Comparison of ENCODE assay signal across 25 mouse cellular contexts in genomic region chr5:41340581-41340980, GRCm38 (mm10).
DNase-seq lines count a peak whose midpoint lies in the region; ATAC-seq and TF ChIP-seq lines count a peak whose summit lies in the region.
"Had no signal": no experiment of that assay in that cellular context is flagged by ENCODE, and none has a peak within 500 bp of the region (broad histone marks: within the 10 kb centered on the region; RNA-seq: fewer than 3 reads in every experiment).

No protein-coding gene starts in this region.

- 35% methylated on average over 1 of the region's 1 CpGs for WGBS in lung, postnatal 0 days
- 85% methylated on average over 1 of the region's 1 CpGs for WGBS in kidney, embryonic 14.5 days

- no peak for ATAC-seq in lung, postnatal 0 days
- no peak for ATAC-seq in kidney, embryonic 14.5 days (ENCODE audit: low FRiP score, low TSS enrichment)
- ATAC-seq: activated CD4-positive, CD25-positive, alpha-beta regulatory T cell, adult 4 months; forebrain, embryonic 15.5 days had no signal

- H3K27ac ChIP-seq in lung, postnatal 0 days (ENCODE audit: low read length): no peak overlapping the region
- H3K27ac ChIP-seq in kidney, embryonic 14.5 days (ENCODE audit: low read depth, low read length): no peak overlapping the region
- H3K27ac ChIP-seq: embryonic facial prominence, embryonic 12.5 days; embryonic facial prominence, embryonic 15.5 days; forebrain, embryonic 12.5 days; forebrain, embryonic 15.5 days; heart, adult 2 months; heart, embryonic 10.5 days; heart, embryonic 13.5 days; hindbrain, embryonic 12.5 days; hindbrain, embryonic 15.5 days had no signal

- H3K36me3 ChIP-seq in lung, postnatal 0 days (ENCODE audit: insufficient read depth, low read length): no peaks in the 10 kb centered on the region
- H3K36me3 ChIP-seq in kidney, embryonic 14.5 days (ENCODE audit: control insufficient read depth, insufficient read depth, low read length): no peaks in the 10 kb centered on the region
- H3K36me3 ChIP-seq: embryonic facial prominence, embryonic 12.5 days; embryonic facial prominence, embryonic 15.5 days; forebrain, embryonic 12.5 days; forebrain, embryonic 15.5 days; heart, embryonic 10.5 days; heart, embryonic 13.5 days; hindbrain, embryonic 12.5 days; hindbrain, embryonic 15.5 days had no signal

- no peak for TF ChIP-seq EP300 in lung, postnatal 0 days (IDR thresholded peaks at IDR 0.05)

- H3K9me3 ChIP-seq in lung, postnatal 0 days (ENCODE audit: low read length): no peaks in the 10 kb centered on the region
- 0 out of 2 replicates have a peak, but pooled peaks cover 2% of the 10 kb centered on the region for H3K9me3 ChIP-seq in kidney, embryonic 14.5 days (ENCODE audit: control insufficient read depth, low read length)
- H3K9me3 ChIP-seq: embryonic facial prominence, embryonic 12.5 days; embryonic facial prominence, embryonic 15.5 days; forebrain, embryonic 12.5 days; forebrain, embryonic 15.5 days; heart, embryonic 10.5 days; heart, embryonic 13.5 days; hindbrain, embryonic 12.5 days; hindbrain, embryonic 15.5 days had no signal

- no peaks in the 10 kb centered on the region for H3K27me3 ChIP-seq in lung, postnatal 0 days (replicated peaks; ENCODE audit: insufficient read depth, low read length)
- H3K27me3 ChIP-seq in kidney, embryonic 14.5 days (ENCODE audit: control insufficient read depth, insufficient read depth, low read length): no peaks in the 10 kb centered on the region
- H3K27me3 ChIP-seq: embryonic facial prominence, embryonic 12.5 days; embryonic facial prominence, embryonic 15.5 days; forebrain, embryonic 12.5 days; forebrain, embryonic 15.5 days; heart, embryonic 13.5 days; hindbrain, embryonic 12.5 days; hindbrain, embryonic 15.5 days had no signal

- TF ChIP-seq CTCF in lung, postnatal 0 days (IDR thresholded peaks at IDR 0.05): no peak

- no peaks in the 10 kb centered on the region for H3K4me1 ChIP-seq in lung, postnatal 0 days (ENCODE audit: insufficient read depth, low read depth, low read length)
- H3K4me1 ChIP-seq in kidney, embryonic 14.5 days (ENCODE audit: control insufficient read depth, insufficient read depth, low read length): no peaks in the 10 kb centered on the region
- H3K4me1 ChIP-seq: embryonic facial prominence, embryonic 12.5 days; embryonic facial prominence, embryonic 15.5 days; forebrain, embryonic 12.5 days; forebrain, embryonic 15.5 days; heart, embryonic 10.5 days; heart, embryonic 13.5 days; hindbrain, embryonic 12.5 days; hindbrain, embryonic 15.5 days had no signal

- no peak overlapping the region for H3K4me2 ChIP-seq in lung, postnatal 0 days (replicated peaks; ENCODE audit: low read depth, low read length)
- H3K4me2 ChIP-seq in kidney, embryonic 14.5 days (replicated peaks; ENCODE audit: low read depth, low read length): no peak overlapping the region
- H3K4me2 ChIP-seq: embryonic facial prominence, embryonic 12.5 days; embryonic facial prominence, embryonic 15.5 days; forebrain, embryonic 12.5 days; forebrain, embryonic 15.5 days; heart, embryonic 13.5 days; hindbrain, embryonic 12.5 days; hindbrain, embryonic 15.5 days had no signal

- no peak overlapping the region for H3K9ac ChIP-seq in lung, postnatal 0 days (replicated peaks; ENCODE audit: low read depth)
- H3K9ac ChIP-seq in kidney, embryonic 14.5 days (ENCODE audit: low read depth, low read length): no peak overlapping the region
- H3K9ac ChIP-seq: embryonic facial prominence, embryonic 12.5 days; embryonic facial prominence, embryonic 15.5 days; forebrain, embryonic 12.5 days; forebrain, embryonic 15.5 days; heart, embryonic 13.5 days; hindbrain, embryonic 12.5 days; hindbrain, embryonic 15.5 days had no signal

- DNase-seq in lung, postnatal 14 days: peak; percentile 5
- DNase-seq in lung, postnatal 0 days (ENCODE audit: low spot score): no peak
- DNase-seq in brain, adult 2 months (ENCODE audit: low read depth, low spot score): peak; percentile 4
- peak; percentile 8 for DNase-seq in lung, postnatal 36 days
- DNase-seq in gastrocnemius, adult 8-10 months (ENCODE audit: low spot score in 2 of 2): no peak
- DNase-seq: adrenal gland, postnatal 10 days; adrenal gland, postnatal 36 days; cerebellum, adult 11 months; cerebellum, adult 2 months; cerebellum, adult 9-11 months; cerebellum, postnatal 25 days; gastrocnemius, postnatal 10 days; gastrocnemius, postnatal 36 days; heart, adult 2 months; heart, postnatal 14 days had no signal

- no peak overlapping the region for H3K4me3 ChIP-seq in lung, postnatal 0 days (ENCODE audit: low read depth, low read length)
- H3K4me3 ChIP-seq in kidney, embryonic 14.5 days (ENCODE audit: low read length): no peak overlapping the region
- H3K4me3 ChIP-seq: embryonic facial prominence, embryonic 12.5 days; embryonic facial prominence, embryonic 15.5 days; forebrain, embryonic 12.5 days; forebrain, embryonic 15.5 days; heart, adult 2 months; heart, embryonic 10.5 days; heart, embryonic 13.5 days; hindbrain, embryonic 12.5 days; hindbrain, embryonic 15.5 days had no signal

Comparison
In these comparisons a context has a peak if more than half of its experiments do, and no peak if none do; other contexts are left out.
1. DNase-seq: peak in lung, postnatal 14 days (single experiment), brain, adult 2 months (single experiment) and lung, postnatal 36 days (single experiment); none in lung, postnatal 0 days (single experiment) and gastrocnemius, adult 8-10 months (0 of 2).